Mouse (Mus musculus) spleen, adult 18-20 months (tissue): ENCODE data around the gene Sgms1.
"Not testable (repeated sequence)": the region's sequence is repeated elsewhere in the genome, so short reads cannot be mapped to it uniquely, and the experiment has no call there.

Experiments
- DNase-seq, 2 experiments: peaks; one replicate each; pipeline ENCODE4 v3.0.0; 2022; ENCODE audit warnings: mixed read lengths in 2 of 2

Sgms1 gene

GRCm38 (mm10) chr19:32173522-32174184, 215.9 kb downstream of the Sgms1 start:
- no peak for DNase-seq

GRCm38 (mm10) chr19:32172511-32172981, 217.0 kb downstream of the Sgms1 start:
- DNase-seq, result no peak

- no peak for DNase-seq
Observed at GRCm38 (mm10) chr19:32171981-32172380, 217.5 kb downstream of the Sgms1 start.

GRCm38 (mm10) chr19:32169634-32170540, 219.6 kb downstream of the Sgms1 start:
- peak; percentile 56 to 83 for DNase-seq

- peak; percentile 54 to 68 for DNase-seq
Observed at GRCm38 (mm10) chr19:32168031-32168430, 221.5 kb downstream of the Sgms1 start.

- DNase-seq, result no peak
Observed at GRCm38 (mm10) chr19:32166823-32167605, 222.5 kb downstream of the Sgms1 start.

GRCm38 (mm10) chr19:32165711-32166110, 223.8 kb downstream of the Sgms1 start:
- DNase-seq, result no peak

- no peak for DNase-seq
Observed at GRCm38 (mm10) chr19:32164128-32164527, 225.4 kb downstream of the Sgms1 start.

- DNase-seq, result no peak
Observed at GRCm38 (mm10) chr19:32159944-32160343, 229.6 kb downstream of the Sgms1 start.

- no peak for DNase-seq
Observed at GRCm38 (mm10) chr19:32159168-32159567, 230.3 kb downstream of the Sgms1 start.

GRCm38 (mm10) chr19:32157045-32157444, 232.5 kb downstream of the Sgms1 start:
- DNase-seq, result no peak

GRCm38 (mm10) chr19:32152529-32152928, 237.0 kb downstream of the Sgms1 start:
- no peak for DNase-seq

GRCm38 (mm10) chr19:32148710-32149109, 240.8 kb downstream of the Sgms1 start:
- DNase-seq, result no peak

GRCm38 (mm10) chr19:32142383-32142782, 247.1 kb downstream of the Sgms1 start:
- no peak for DNase-seq

- no peak for DNase-seq
Observed at GRCm38 (mm10) chr19:32138361-32139088, 251.0 kb downstream of the Sgms1 start.

GRCm38 (mm10) chr19:32137904-32138303, 251.6 kb downstream of the Sgms1 start:
- DNase-seq, result no peak

- no peak for DNase-seq
Observed at GRCm38 (mm10) chr19:32136888-32137625, 252.5 kb downstream of the Sgms1 start.

- DNase-seq, result not testable (repeated sequence)
Observed at GRCm38 (mm10) chr19:32131707-32132488, 257.6 kb downstream of the Sgms1 start.

GRCm38 (mm10) chr19:32129281-32129680, 260.2 kb downstream of the Sgms1 start:
- no peak for DNase-seq

GRCm38 (mm10) chr19:32127180-32127850, 262.2 kb downstream of the Sgms1 start:
- no peak for DNase-seq
